Mouse (Mus musculus): Measurements from ENCODE around the gene Nfkb1. TPM values are rescaled to one million over a fixed set of nuclear protein-coding genes. Genes with fewer than 3 reads are reported as not detected.

Gene Nfkb1
- polyA plus RNA-seq, 1 experiment from 2014 or later: 23.5 TPM

DNA sequence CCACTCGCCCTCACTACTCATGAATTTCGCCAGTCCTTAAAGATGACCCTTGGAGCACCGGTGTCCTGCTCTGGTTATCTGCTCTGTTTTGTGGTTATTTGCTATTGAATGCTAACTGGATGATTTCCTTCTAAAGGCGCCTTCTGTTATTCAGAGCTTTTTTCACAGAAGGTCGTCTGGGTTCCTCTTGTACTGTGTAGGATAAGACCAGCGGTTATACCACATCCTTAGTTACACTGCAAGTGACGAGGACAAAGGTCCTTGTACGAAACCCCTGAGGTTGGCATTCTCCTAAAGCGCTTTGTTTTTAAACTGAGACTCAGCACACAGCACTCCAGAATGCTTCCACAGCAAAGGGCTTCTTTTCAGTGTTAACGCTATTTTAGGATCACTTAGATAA lies 88.6 kb downstream of the Nfkb1 start:
- 32% methylated on average over 10 of the region's 10 CpGs for WGBS
- Histone ChIP-seq H3K4me2 (ENCODE audit: low read length) (peak overlapping the region; percentile 32), H3K27ac (replicated peaks in 1 of 2; ENCODE audit: control insufficient read depth in 1 of 2, insufficient read depth in 1 of 2, low read depth in 2 of 2, low read length in 2 of 2) (peak overlapping the region; percentile 84), H3K4me3 (ENCODE audit: control insufficient read depth in 1 of 2, insufficient read depth in 1 of 2, low read depth in 1 of 2, low read length in 2 of 2) (no peak overlapping the region), H3K36me3 (ENCODE audit: control insufficient read depth, insufficient read depth, low read length) (peaks cover 82% of the 10 kb centered on the region), H3K4me1 (ENCODE audit: control insufficient read depth in 2 of 2, insufficient read depth in 2 of 2, low read length in 2 of 2) (peaks cover 17 to 50% of the 10 kb centered on the region in 2 experiments), H3K27me3 (ENCODE audit: control insufficient read depth, insufficient read depth, low read length) (no peaks in the 10 kb centered on the region), H3K9ac (ENCODE audit: low read length) (peak overlapping the region; percentile 48; the same call in 1 of the 2 replicates), H3K9me3 (ENCODE audit: control insufficient read depth, low read length) (no peaks in the 10 kb centered on the region)
- ATAC-seq (ENCODE audit: insufficient number of reproducible peaks, insufficient read depth, low FRiP score, low read depth): no peak

DNA sequence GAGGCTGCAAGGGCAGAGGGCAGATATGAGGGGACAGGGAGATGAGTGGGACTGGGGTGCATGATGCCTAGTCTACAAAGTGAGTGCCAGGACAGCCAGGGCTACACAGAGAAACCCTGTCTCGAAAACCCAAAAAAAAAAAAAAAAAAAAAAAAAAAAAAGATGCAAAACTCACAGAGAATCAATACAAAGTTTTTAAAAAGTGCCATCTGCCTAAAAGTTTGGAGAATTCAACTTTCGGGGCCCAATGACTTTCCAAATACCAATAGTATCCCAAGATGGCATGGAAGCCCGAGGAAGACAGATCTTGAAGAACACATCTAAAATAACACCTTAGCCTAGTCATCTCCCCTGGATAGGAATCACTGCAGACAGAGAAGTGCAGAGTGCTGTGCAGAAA lies 93.0 kb downstream of the Nfkb1 start:
- Histone ChIP-seq H3K9me3 (ENCODE audit: control insufficient read depth, low read length) (no peaks in the 10 kb centered on the region), H3K4me1 (ENCODE audit: control insufficient read depth in 2 of 2, insufficient read depth in 2 of 2, low read length in 2 of 2) (peaks cover 9 to 15% of the 10 kb centered on the region in 2 experiments), H3K27ac (replicated peaks in 1 of 2; ENCODE audit: control insufficient read depth in 1 of 2, insufficient read depth in 1 of 2, low read depth in 2 of 2, low read length in 2 of 2) (0 out of 4 replicates have a peak overlapping the region, but pooled peaks of 1 of the 2 experiments have one; percentile 80), H3K36me3 (ENCODE audit: control insufficient read depth, insufficient read depth, low read length) (peaks cover 93% of the 10 kb centered on the region), H3K4me3 (ENCODE audit: control insufficient read depth in 1 of 2, insufficient read depth in 1 of 2, low read depth in 1 of 2, low read length in 2 of 2) (no peak overlapping the region), H3K4me2 (ENCODE audit: low read length) (no peak overlapping the region), H3K9ac (ENCODE audit: low read length) (no peak overlapping the region), H3K27me3 (ENCODE audit: control insufficient read depth, insufficient read depth, low read length) (no peaks in the 10 kb centered on the region)
- 70% methylated on average over 3 of the region's 3 CpGs for WGBS
- no peak for ATAC-seq (ENCODE audit: insufficient number of reproducible peaks, insufficient read depth, low FRiP score, low read depth)

DNA sequence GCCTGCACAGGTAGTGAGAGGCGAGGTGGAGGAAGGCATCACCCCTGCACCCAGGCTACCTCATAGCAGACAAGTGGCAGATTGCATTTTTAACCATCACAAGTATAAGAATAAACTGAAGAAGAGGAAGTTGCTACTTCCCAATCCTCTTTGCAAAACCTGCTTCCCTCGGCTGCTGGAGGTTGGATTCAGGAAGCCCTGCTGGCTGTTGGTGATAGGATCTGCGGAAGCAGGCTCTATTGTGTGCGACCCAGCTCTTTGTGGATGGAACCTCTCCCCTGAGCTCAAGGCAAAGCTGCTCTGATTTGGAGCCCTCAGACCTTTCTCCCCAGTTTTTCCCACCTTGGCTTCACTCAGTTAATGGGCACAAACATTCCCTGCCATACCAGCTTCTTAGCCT lies 94.3 kb downstream of the Nfkb1 start:
- ATAC-seq (ENCODE audit: insufficient number of reproducible peaks, insufficient read depth, low FRiP score, low read depth): peak; percentile 64; the same call in 1 of the 2 replicates
- Histone ChIP-seq H3K4me2 (ENCODE audit: low read length) (no peak overlapping the region), H3K27me3 (ENCODE audit: control insufficient read depth, insufficient read depth, low read length) (no peaks in the 10 kb centered on the region), H3K9ac (ENCODE audit: low read length) (no peak overlapping the region), H3K9me3 (ENCODE audit: control insufficient read depth, low read length) (no peaks in the 10 kb centered on the region), H3K4me1 (ENCODE audit: control insufficient read depth in 2 of 2, insufficient read depth in 2 of 2, low read length in 2 of 2) (peaks cover 7 to 8% of the 10 kb centered on the region in 2 experiments; a peak in 3 of 4 replicates), H3K4me3 (ENCODE audit: control insufficient read depth in 1 of 2, insufficient read depth in 1 of 2, low read depth in 1 of 2, low read length in 2 of 2) (no peak overlapping the region), H3K27ac (replicated peaks in 1 of 2; ENCODE audit: control insufficient read depth in 1 of 2, insufficient read depth in 1 of 2, low read depth in 2 of 2, low read length in 2 of 2) (peak overlapping the region; percentile 80 to 82), H3K36me3 (ENCODE audit: control insufficient read depth, insufficient read depth, low read length) (peaks cover 93% of the 10 kb centered on the region)
- 56% methylated on average over 4 of the region's 4 CpGs for WGBS

GRCm38 (mm10) chr3:135594238-135594917 lies 97.0 kb downstream of the Nfkb1 start:
- ATAC-seq (ENCODE audit: insufficient number of reproducible peaks, insufficient read depth, low FRiP score, low read depth): no peak
- peaks cover 96% of the 10 kb centered on the region for H3K36me3 ChIP-seq (ENCODE audit: control insufficient read depth, insufficient read depth, low read length)
- no peak overlapping the region for H3K4me2 ChIP-seq (ENCODE audit: low read length)
- peaks cover 5 to 6% of the 10 kb centered on the region in 2 experiments; a peak in 2 of 4 replicates for H3K4me1 ChIP-seq (ENCODE audit: control insufficient read depth in 2 of 2, insufficient read depth in 2 of 2, low read length in 2 of 2)
- no peak overlapping the region for H3K27ac ChIP-seq (replicated peaks in 1 of 2; ENCODE audit: control insufficient read depth in 1 of 2, insufficient read depth in 1 of 2, low read depth in 2 of 2, low read length in 2 of 2)
- H3K9ac ChIP-seq (ENCODE audit: low read length): no peak overlapping the region
- no peaks in the 10 kb centered on the region for H3K27me3 ChIP-seq (ENCODE audit: control insufficient read depth, insufficient read depth, low read length)
- 62% methylated on average over 21 of the region's 21 CpGs for WGBS
- no peak overlapping the region for H3K4me3 ChIP-seq (ENCODE audit: control insufficient read depth in 1 of 2, insufficient read depth in 1 of 2, low read depth in 1 of 2, low read length in 2 of 2)
- H3K9me3 ChIP-seq (ENCODE audit: control insufficient read depth, low read length): no peaks in the 10 kb centered on the region

GRCm38 (mm10) chr3:135592011-135592410 lies 99.3 kb downstream of the Nfkb1 start:
- H3K27me3 ChIP-seq (ENCODE audit: control insufficient read depth, insufficient read depth, low read length): no peaks in the 10 kb centered on the region
- ATAC-seq (ENCODE audit: insufficient number of reproducible peaks, insufficient read depth, low FRiP score, low read depth): no peak
- H3K4me3 ChIP-seq (ENCODE audit: control insufficient read depth in 1 of 2, insufficient read depth in 1 of 2, low read depth in 1 of 2, low read length in 2 of 2): no peak overlapping the region
- H3K9ac ChIP-seq (ENCODE audit: low read length): no peak overlapping the region
- peaks cover 5 to 6% of the 10 kb centered on the region in 2 experiments; a peak in 2 of 4 replicates for H3K4me1 ChIP-seq (ENCODE audit: control insufficient read depth in 2 of 2, insufficient read depth in 2 of 2, low read length in 2 of 2)
- WGBS: 89% methylated on average over 4 of the region's 4 CpGs
- H3K36me3 ChIP-seq (ENCODE audit: control insufficient read depth, insufficient read depth, low read length): peaks cover 100% of the 10 kb centered on the region
- H3K27ac ChIP-seq (replicated peaks in 1 of 2; ENCODE audit: control insufficient read depth in 1 of 2, insufficient read depth in 1 of 2, low read depth in 2 of 2, low read length in 2 of 2): no peak overlapping the region
- no peaks in the 10 kb centered on the region for H3K9me3 ChIP-seq (ENCODE audit: control insufficient read depth, low read length)
- H3K4me2 ChIP-seq (ENCODE audit: low read length): no peak overlapping the region

DNA sequence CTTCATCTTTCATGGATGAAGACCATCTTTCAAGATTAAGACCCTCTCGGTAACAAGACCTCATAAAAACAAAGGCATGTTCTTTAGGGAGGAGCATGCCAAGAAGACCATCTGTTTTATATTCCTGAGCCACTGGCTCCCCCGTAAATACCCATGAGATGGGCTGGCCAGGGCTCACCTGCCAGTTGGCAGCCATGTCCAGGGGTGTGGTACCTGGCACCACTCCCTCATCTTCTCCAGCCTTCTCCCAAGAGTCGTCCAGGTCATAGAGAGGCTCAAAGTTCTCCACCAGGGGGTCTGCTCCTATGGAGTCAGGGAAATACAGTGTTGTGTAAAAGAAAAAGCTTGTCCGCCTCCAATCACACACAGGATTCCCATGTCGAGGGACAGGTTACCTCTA lies 100.0 kb downstream of the Nfkb1 start:
- Histone ChIP-seq H3K36me3 (ENCODE audit: control insufficient read depth, insufficient read depth, low read length) (peaks cover 100% of the 10 kb centered on the region), H3K9ac (ENCODE audit: low read length) (no peak overlapping the region), H3K4me3 (ENCODE audit: control insufficient read depth in 1 of 2, insufficient read depth in 1 of 2, low read depth in 1 of 2, low read length in 2 of 2) (no peak overlapping the region), H3K27me3 (ENCODE audit: control insufficient read depth, insufficient read depth, low read length) (no peaks in the 10 kb centered on the region), H3K4me1 (ENCODE audit: control insufficient read depth in 2 of 2, insufficient read depth in 2 of 2, low read length in 2 of 2) (peaks cover 6 to 11% of the 10 kb centered on the region in 2 experiments; a peak in 3 of 4 replicates), H3K4me2 (ENCODE audit: low read length) (no peak overlapping the region), H3K27ac (replicated peaks in 1 of 2; ENCODE audit: control insufficient read depth in 1 of 2, insufficient read depth in 1 of 2, low read depth in 2 of 2, low read length in 2 of 2) (no peak overlapping the region), H3K9me3 (ENCODE audit: control insufficient read depth, low read length) (no peaks in the 10 kb centered on the region)
- no peak for ATAC-seq (ENCODE audit: insufficient number of reproducible peaks, insufficient read depth, low FRiP score, low read depth)
- 77% methylated on average over 5 of the region's 5 CpGs for WGBS

DNA sequence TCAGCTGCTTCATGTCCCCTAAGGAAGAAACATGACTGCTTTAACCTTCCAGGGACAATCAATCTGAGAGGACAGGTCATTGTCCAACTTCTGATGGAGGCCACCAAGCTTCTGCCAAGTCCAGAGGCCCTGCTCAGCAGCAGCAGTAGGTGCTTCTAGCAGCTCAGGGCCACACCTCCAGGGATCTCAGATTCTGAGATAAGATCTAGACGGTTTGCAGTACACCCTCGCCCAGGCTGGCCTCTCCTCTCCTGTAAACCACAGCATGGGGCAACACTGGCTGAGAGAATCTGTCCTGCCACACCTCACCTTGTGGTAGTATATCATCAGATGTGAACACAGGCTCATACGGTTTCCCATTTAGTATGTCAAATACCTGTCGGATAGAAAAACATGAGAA lies 100.9 kb downstream of the Nfkb1 start:
- Histone ChIP-seq H3K36me3 (ENCODE audit: control insufficient read depth, insufficient read depth, low read length) (peaks cover 97% of the 10 kb centered on the region), H3K27me3 (ENCODE audit: control insufficient read depth, insufficient read depth, low read length) (no peaks in the 10 kb centered on the region), H3K4me3 (ENCODE audit: control insufficient read depth in 1 of 2, insufficient read depth in 1 of 2, low read depth in 1 of 2, low read length in 2 of 2) (no peak overlapping the region), H3K4me2 (ENCODE audit: low read length) (no peak overlapping the region), H3K27ac (replicated peaks in 1 of 2; ENCODE audit: control insufficient read depth in 1 of 2, insufficient read depth in 1 of 2, low read depth in 2 of 2, low read length in 2 of 2) (no peak overlapping the region), H3K4me1 (ENCODE audit: control insufficient read depth in 2 of 2, insufficient read depth in 2 of 2, low read length in 2 of 2) (peaks cover 9 to 17% of the 10 kb centered on the region in 2 experiments; a peak in 3 of 4 replicates), H3K9ac (ENCODE audit: low read length) (no peak overlapping the region), H3K9me3 (ENCODE audit: control insufficient read depth, low read length) (no peaks in the 10 kb centered on the region)
- WGBS: 58% methylated on average over 4 of the region's 4 CpGs
- no peak for ATAC-seq (ENCODE audit: insufficient number of reproducible peaks, insufficient read depth, low FRiP score, low read depth)
